Mouse (Mus musculus): ENCODE measurements around the gene Mns1.

GRCm38 (mm10) chr9:72465754-72466181, 28.0 kb downstream of the Mns1 start:
- TF ChIP-seq CTCF (IDR thresholded peaks at IDR 0.05; ENCODE audit: borderline replicate concordance, control insufficient read depth, extremely low read depth, insufficient read depth, low read length, poor library complexity) (no peak), POLR2A (IDR thresholded peaks at IDR 0.05; ENCODE audit: control insufficient read depth, extremely low read depth, insufficient read depth, low read length, poor library complexity) (no peak)
